Mouse (Mus musculus): ENCODE measurements at regions not wholly inside any gene's neighbourhood (a gene's known extent, or its start where the extent isn't known, plus 50 kb on each side); places are given as distances from the start of the nearest gene placed in this dataset.
"Not testable (repeated sequence)": the region's sequence is repeated elsewhere in the genome, so short reads cannot be mapped to it uniquely, and the experiment has no call there.

DNA sequence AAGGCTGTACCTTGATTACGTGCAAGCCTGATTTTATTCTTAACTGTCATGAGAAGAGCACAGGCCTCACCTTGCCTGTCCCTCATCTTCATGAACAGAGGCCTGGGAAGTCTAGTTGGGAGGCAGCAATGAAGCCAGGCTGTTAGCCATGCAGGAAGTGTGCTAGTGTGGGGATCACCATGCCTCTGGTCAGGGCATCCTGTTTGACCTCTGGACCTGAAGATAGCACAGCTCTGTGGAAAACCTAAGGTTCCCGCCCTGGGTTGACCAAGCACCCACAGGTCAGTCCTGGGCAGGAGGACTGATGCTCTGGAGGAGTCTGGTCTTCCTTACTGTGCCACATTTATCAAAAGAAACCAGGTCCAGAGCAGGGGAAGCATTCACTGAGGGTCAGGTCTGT is 157.6 kb downstream of the Gm906 start:
- no peak for DNase-seq (ENCODE audit: low spot score in 2 of 2)

- no peak for DNase-seq (ENCODE audit: low spot score in 2 of 2)
Observed at GRCm38 (mm10) chr13:50064841-50065240, 185.3 kb downstream of the Gm906 start.

GRCm38 (mm10) chr13:50064365-50064764 is 185.7 kb downstream of the Gm906 start:
- not testable (repeated sequence) for DNase-seq (ENCODE audit: low spot score in 2 of 2)

- not testable (repeated sequence) for DNase-seq (ENCODE audit: low spot score in 2 of 2)
Observed at GRCm38 (mm10) chr13:50059676-50060075, 190.4 kb downstream of the Gm906 start.

DNA sequence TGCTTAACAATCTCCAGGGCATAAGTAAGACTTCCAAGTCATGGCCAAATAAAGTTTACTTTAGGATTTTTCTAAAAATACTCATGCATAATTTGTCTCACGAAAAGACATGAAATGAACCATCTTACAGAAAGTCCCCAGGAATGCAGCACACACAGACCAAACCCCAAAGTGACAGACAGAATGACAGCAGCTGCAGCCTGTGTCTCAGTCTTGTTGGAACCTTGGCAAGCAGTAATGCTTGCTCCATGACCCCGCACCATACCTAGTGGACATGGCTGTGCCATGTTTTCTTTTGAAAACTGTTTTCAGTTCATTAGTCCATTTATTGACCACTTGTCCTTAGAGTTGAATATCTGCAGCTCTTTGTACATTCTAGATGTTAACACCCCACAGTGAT is 191.1 kb downstream of the Gm906 start:
- not testable (repeated sequence) for DNase-seq (ENCODE audit: low spot score in 2 of 2)

DNA sequence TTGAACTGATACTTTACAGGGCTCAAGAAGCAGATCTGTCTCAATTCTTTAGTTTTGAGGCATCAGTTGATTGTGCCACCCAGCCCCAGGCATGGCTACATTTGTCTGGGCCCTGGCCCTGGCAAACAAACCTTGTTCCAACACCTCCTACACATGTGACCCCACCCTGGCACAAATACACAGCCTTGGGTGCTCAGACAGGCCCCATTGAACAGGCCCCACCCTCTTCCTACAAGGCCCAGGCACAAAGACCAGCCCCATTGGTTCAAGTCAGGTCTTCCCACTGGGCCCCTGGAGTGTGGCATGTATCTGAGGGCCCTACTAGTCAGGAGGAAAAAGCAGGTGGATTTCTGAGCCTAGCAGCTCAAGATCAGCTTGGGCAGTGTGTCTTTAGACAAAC is 198.4 kb downstream of the Gm906 start:
- DNase-seq (ENCODE audit: low spot score in 2 of 2) = not testable (repeated sequence)

- not testable (repeated sequence) for DNase-seq (ENCODE audit: low spot score in 2 of 2)
Observed at GRCm38 (mm10) chr13:50051110-50051509, 199.0 kb downstream of the Gm906 start.

DNA sequence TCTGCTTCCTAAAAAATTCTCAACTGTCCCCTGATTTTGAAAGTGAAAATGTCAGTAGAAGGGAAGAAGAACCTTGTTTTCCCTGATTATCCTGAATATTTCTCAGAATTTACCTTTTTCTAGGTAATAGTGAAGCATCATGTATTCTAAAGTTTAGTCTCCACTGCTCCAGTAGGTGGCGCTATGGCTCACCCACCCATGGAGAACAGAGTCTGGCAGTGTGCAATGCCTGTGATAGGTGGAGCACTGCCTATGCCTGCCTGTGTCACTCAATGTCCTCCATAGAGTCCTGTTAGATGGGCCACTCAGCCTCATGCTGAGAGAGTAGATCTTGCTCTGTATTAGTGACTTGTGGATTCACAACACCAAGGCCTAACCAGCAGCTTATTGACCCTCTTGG is 218.4 kb downstream of the Gm906 start:
- no peak for DNase-seq (ENCODE audit: low spot score in 2 of 2)

- not testable (repeated sequence) for DNase-seq (ENCODE audit: low spot score in 2 of 2)
Observed at GRCm38 (mm10) chr13:50007730-50008129, 208.9 kb upstream of the Gm30302 start.

GRCm38 (mm10) chr13:49966072-49966471 is 167.3 kb upstream of the Gm30302 start:
- DNase-seq (ENCODE audit: low spot score in 2 of 2) = not testable (repeated sequence)

GRCm38 (mm10) chr13:49957993-49958681 is 159.3 kb upstream of the Gm30302 start:
- peak in 1 of 2 experiments; percentile 11 for DNase-seq (ENCODE audit: low spot score in 2 of 2)

DNA sequence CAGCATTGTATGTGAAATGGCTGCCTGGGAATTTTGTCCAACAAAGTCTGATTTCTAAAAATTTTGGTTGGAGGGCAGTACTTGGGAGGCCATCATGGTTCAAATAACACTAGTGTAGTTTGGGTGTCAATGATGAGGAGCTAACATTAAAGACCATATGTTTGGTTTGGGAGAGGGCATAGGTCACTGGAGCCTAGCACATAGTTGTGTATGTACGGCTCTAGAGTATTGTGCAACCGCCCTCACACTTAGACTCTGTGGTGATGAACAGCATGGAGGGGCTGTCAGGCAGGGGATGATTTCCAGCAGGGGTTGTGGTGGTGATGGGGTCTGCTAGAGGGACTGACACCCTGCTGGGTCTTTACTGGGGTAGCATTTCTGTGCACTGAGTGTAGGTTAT is 117.0 kb upstream of the Gm30302 start:
- DNase-seq (ENCODE audit: low spot score in 2 of 2) = no peak
